Mouse (Mus musculus) cerebellum, adult 2 months (tissue): Measurements from ENCODE around the gene Kcne2. TPM values are rescaled to one million over a fixed set of nuclear protein-coding genes. Genes with fewer than 3 reads are reported as not detected.

Experiments used
- DNase-seq, 2 experiments: peaks; one replicate each; pipeline ENCODE4 v3.0.0; 2021
- H3K27ac ChIP-seq: fragments of 200-500 bp; 2 replicates; pipeline ENCODE4 v1.5.1; 2012; ENCODE audit warnings: low read length, control low read depth, inconsistent platforms; ENCODE audit not compliant: insufficient read depth
- H3K27me3 ChIP-seq: fragments of 200-500 bp; 2 replicates; pipeline ENCODE4 v1.6.1; 2012; ENCODE audit warnings: inconsistent platforms, mild to moderate bottlenecking, low read length, moderate library complexity; ENCODE audit not compliant: control insufficient read depth, insufficient read depth
- H3K4me1 ChIP-seq: fragments of 200-500 bp; 2 replicates; pipeline ENCODE4 v1.6.1; 2011; ENCODE audit warnings: low read length; ENCODE audit not compliant: control insufficient read depth, insufficient read depth
- H3K4me3 ChIP-seq: fragments of 200-500 bp; replicated peaks from 2 replicates; pipeline ENCODE3; 2011; ENCODE audit warnings: mild to moderate bottlenecking, low read depth, low read length, control low read depth; ENCODE audit not compliant: insufficient read depth
- CTCF ChIP-seq: fragments of 200-500 bp; IDR thresholded peaks from 2 replicates; pipeline ENCODE4 v1.5.1; 2011; ENCODE audit warnings: low read depth, mild to moderate bottlenecking, control low read depth, low read length, moderate library complexity, borderline replicate concordance; ENCODE audit not compliant: insufficient read depth
- POLR2A ChIP-seq: fragments of 200-500 bp; IDR thresholded peaks from 2 replicates; pipeline ENCODE4 v1.6.1; 2011; ENCODE audit warnings: low read length, control low read depth, borderline replicate concordance; ENCODE audit not compliant: insufficient read depth
- WGBS: fragments of 180-500 bp; shearing (Covaris S2); methylation state at CpG from one replicate; pipeline ENCODE4 v1.1.7; 2018; 5-methylcytosine and 5-hydroxymethylcytosine counted together
- polyA plus RNA-seq: library from polyadenylated mRNA; depleted of rRNA; stranded (reverse); fragments of >200 nt; gene quantifications from 2 replicates; pipeline ENCODE4 v1.2.3, GENCODE M21; 2012; rRNA removed

Gene Kcne2
- 3.7 and 10.0 TPM in 2 replicates for polyA plus RNA-seq

DNA sequence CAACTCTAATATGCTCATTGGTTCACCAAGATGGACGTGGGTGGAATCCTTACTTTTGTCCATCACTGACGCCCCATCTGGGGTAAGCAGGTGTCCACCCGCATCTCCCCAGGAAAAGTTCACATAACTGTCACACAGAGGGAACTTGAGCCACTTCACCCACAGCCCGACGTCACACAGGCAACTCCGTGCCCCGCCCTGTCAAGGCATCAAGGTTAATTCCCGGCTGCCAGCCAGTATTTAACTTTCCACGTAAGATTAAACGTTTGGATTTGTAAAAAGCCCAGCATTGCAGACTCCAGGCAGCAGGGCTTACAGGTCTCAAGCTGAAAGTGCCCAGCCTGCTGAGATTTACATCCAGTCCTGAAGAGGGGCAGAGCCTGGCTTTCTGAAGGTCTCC is at the start of gene Kcne2:
Kcne2 (plus strand) TSS at position 289 of the 400 bp plus-strand sequence.
- TF ChIP-seq POLR2A (no peak), CTCF (no peak)
- H3K27me3 ChIP-seq, result no peaks in the 10 kb centered on the region
- WGBS, result 68% methylated on average over 10 of the region's 10 CpGs
- no peak within 1 kb of the TSS for H3K27ac ChIP-seq
- DNase-seq, result no peak
- no peaks in the 10 kb centered on the region for H3K4me1 ChIP-seq
- H3K4me3 ChIP-seq, result no peak within 1 kb of the TSS

GRCm38 (mm10) chr16:92245909-92246308 is 46.3 kb upstream of the Kcne2 start:
- TF ChIP-seq CTCF (no peak), POLR2A (no peak)
- Histone ChIP-seq H3K4me3 (no peak overlapping the region), H3K27ac (no peak overlapping the region), H3K4me1 (no peaks in the 10 kb centered on the region), H3K27me3 (no peaks in the 10 kb centered on the region)
- no peak for DNase-seq
- WGBS, result 50% methylated on average over 2 of the region's 2 CpGs

- no peak overlapping the region for H3K27ac ChIP-seq
- DNase-seq, result no peak
- H3K27me3 ChIP-seq, result no peaks in the 10 kb centered on the region
- 42% methylated on average over 2 of the region's 2 CpGs for WGBS
- no peaks in the 10 kb centered on the region for H3K4me1 ChIP-seq
- H3K4me3 ChIP-seq, result no peak overlapping the region
- TF ChIP-seq POLR2A (no peak), CTCF (no peak)
These were observed 45.2 kb upstream of the Kcne2 start for GRCm38 (mm10) chr16:92246974-92247373.

GRCm38 (mm10) chr16:92247700-92248099 is 44.5 kb upstream of the Kcne2 start:
- Histone ChIP-seq H3K4me3 (no peak overlapping the region), H3K4me1 (peaks cover 1% of the 10 kb centered on the region; the same call in 1 of the 2 replicates), H3K27me3 (no peaks in the 10 kb centered on the region), H3K27ac (no peak overlapping the region)
- TF ChIP-seq CTCF (no peak), POLR2A (no peak)
- no peak for DNase-seq
- WGBS, result 86% methylated on average over 11 of the region's 11 CpGs

- H3K27me3 ChIP-seq, result no peaks in the 10 kb centered on the region
- H3K4me1 ChIP-seq, result peaks cover 5% of the 10 kb centered on the region; the same call in 1 of the 2 replicates
- DNase-seq, result no peak
- 78% methylated on average over 3 of the region's 3 CpGs for WGBS
- H3K4me3 ChIP-seq, result no peak overlapping the region
- no peak overlapping the region for H3K27ac ChIP-seq
- no peak for TF ChIP-seq CTCF
- no peak for TF ChIP-seq POLR2A
These were observed 42.5 kb upstream of the Kcne2 start for GRCm38 (mm10) chr16:92249681-92250080.

DNA sequence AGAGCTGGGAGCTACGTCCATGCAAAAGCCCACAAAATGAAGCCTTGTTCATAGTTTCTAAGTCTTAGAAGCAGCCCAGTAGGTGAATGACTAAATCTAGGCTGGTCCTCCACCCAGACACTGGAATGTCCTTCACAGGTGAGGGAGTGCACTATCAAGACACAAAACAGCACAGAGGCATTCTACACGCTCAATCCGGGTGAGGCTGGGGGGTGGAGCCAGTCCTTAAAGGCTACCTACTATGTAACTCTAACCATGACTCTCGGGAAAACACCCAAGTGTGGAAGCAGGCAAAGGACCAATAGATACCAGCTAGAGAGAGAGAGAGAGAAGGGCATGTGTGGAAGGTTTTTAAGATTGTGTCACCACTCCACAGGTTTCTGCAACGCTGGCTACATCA is 41.7 kb upstream of the Kcne2 start:
- H3K27ac ChIP-seq, result no peak overlapping the region
- H3K4me3 ChIP-seq, result no peak overlapping the region
- DNase-seq, result no peak
- no peaks in the 10 kb centered on the region for H3K27me3 ChIP-seq
- WGBS, result 89% methylated on average over 5 of the region's 5 CpGs
- TF ChIP-seq POLR2A (no peak), CTCF (no peak)
- peaks cover 5% of the 10 kb centered on the region; the same call in 1 of the 2 replicates for H3K4me1 ChIP-seq

- Histone ChIP-seq H3K27me3 (no peaks in the 10 kb centered on the region), H3K27ac (no peak overlapping the region), H3K4me3 (no peak overlapping the region), H3K4me1 (peaks cover 5% of the 10 kb centered on the region; the same call in 1 of the 2 replicates)
- 84% methylated on average over 3 of the region's 3 CpGs for WGBS
- no peak for DNase-seq
- TF ChIP-seq POLR2A (no peak), CTCF (no peak)
These were observed 37.9 kb upstream of the Kcne2 start for GRCm38 (mm10) chr16:92254316-92254715.

GRCm38 (mm10) chr16:92267861-92268260 is 24.3 kb upstream of the Kcne2 start:
- H3K4me3 ChIP-seq, result no peak overlapping the region
- H3K27ac ChIP-seq, result no peak overlapping the region
- WGBS, result 82% methylated on average over 12 of the region's 12 CpGs
- no peak for TF ChIP-seq POLR2A
- no peak for TF ChIP-seq CTCF
- H3K27me3 ChIP-seq, result no peaks in the 10 kb centered on the region
- no peaks in the 10 kb centered on the region for H3K4me1 ChIP-seq
- no peak for DNase-seq
